Comparison of ENCODE assay signal across 8 mouse cellular contexts in genomic region chr4:116074145-116074675, GRCm38 (mm10). TPM values are rescaled to one million over a fixed set of nuclear protein-coding genes. Genes with fewer than 3 reads are reported as not detected.
DNase-seq lines count a peak whose midpoint lies in the region; ATAC-seq and TF ChIP-seq lines count a peak whose summit lies in the region.

No protein-coding gene starts in this region.

- no peaks in the 10 kb centered on the region for H3K27me3 ChIP-seq in lung, embryonic 14.5 days (ENCODE audit: insufficient read depth, low read length)
- no peaks in the 10 kb centered on the region for H3K27me3 ChIP-seq in liver, embryonic 12.5 days (replicated peaks)
- no peaks in the 10 kb centered on the region for H3K27me3 ChIP-seq in stomach, embryonic 14.5 days (ENCODE audit: control insufficient read depth, insufficient read depth, low read length)

- ATAC-seq in lung, embryonic 14.5 days (ENCODE audit: insufficient read depth) = no peak
- ATAC-seq in granulocyte monocyte progenitor cell, adult 5-6 weeks (replicated peaks; ENCODE audit: poor library complexity, severe bottlenecking) = 0 out of 2 replicates have a peak, but pooled peaks have one; percentile 10
- ATAC-seq in liver, embryonic 12.5 days = no peak
- no peak for ATAC-seq in stomach, embryonic 14.5 days (ENCODE audit: insufficient number of reproducible peaks, insufficient read depth, low FRiP score, low read depth)

- H3K36me3 ChIP-seq in lung, embryonic 14.5 days (ENCODE audit: insufficient read depth) = peaks cover 16% of the 10 kb centered on the region
- H3K36me3 ChIP-seq in liver, embryonic 12.5 days = peaks cover 31% of the 10 kb centered on the region
- H3K36me3 ChIP-seq in stomach, embryonic 14.5 days (ENCODE audit: control insufficient read depth, insufficient read depth, low read length) = peaks cover 11% of the 10 kb centered on the region

- peak overlapping the region; percentile 97 for H3K27ac ChIP-seq in lung, embryonic 14.5 days (ENCODE audit: low read depth)
- no peak overlapping the region; the same call in 1 of the 2 replicates for H3K27ac ChIP-seq in bone marrow, adult 2 months (ENCODE audit: control insufficient read depth, insufficient read depth, low read depth, low read length, poor library complexity)
- H3K27ac ChIP-seq in liver, embryonic 12.5 days = peak overlapping the region; percentile 97
- H3K27ac ChIP-seq in stomach, embryonic 14.5 days (ENCODE audit: low read length) = peak overlapping the region; percentile 98; the same call in 1 of the 2 replicates

- H3K9ac ChIP-seq in lung, embryonic 14.5 days = peak overlapping the region; percentile 98
- H3K9ac ChIP-seq in liver, embryonic 12.5 days = peak overlapping the region; percentile 99
- H3K9ac ChIP-seq in stomach, embryonic 14.5 days (replicated peaks; ENCODE audit: low read depth, low read length) = peak overlapping the region; percentile 97

- DNase-seq in lung, embryonic 14.5 days = peak; percentile 74
- no peak for DNase-seq in lung, adult 18-20 months
- DNase-seq in ovary, postnatal 10 days (ENCODE audit: low spot score) = no peak
- no peak for DNase-seq in gastrocnemius, adult 8-10 months (ENCODE audit: low spot score in 2 of 2)

- H3K4me2 ChIP-seq in lung, embryonic 14.5 days = peak overlapping the region; percentile 84
- peak overlapping the region; percentile 89 for H3K4me2 ChIP-seq in liver, embryonic 12.5 days
- H3K4me2 ChIP-seq in stomach, embryonic 14.5 days (replicated peaks; ENCODE audit: low read depth, low read length) = peak overlapping the region; percentile 60

- TF ChIP-seq CTCF in lung, embryonic 14.5 days (IDR thresholded peaks at IDR 0.05; ENCODE audit: low read depth) = peak; percentile 52
- no peak for TF ChIP-seq CTCF in bone marrow, adult 2 months (IDR thresholded peaks at IDR 0.05; ENCODE audit: control insufficient read depth, insufficient read depth, low read length)

- H3K4me3 ChIP-seq in lung, embryonic 14.5 days (ENCODE audit: low read depth, low read length) = peak overlapping the region; percentile 97
- peak overlapping the region; percentile 83 for H3K4me3 ChIP-seq in bone marrow, adult 2 months (replicated peaks; ENCODE audit: control insufficient read depth, low read depth, low read length)
- peak overlapping the region; percentile 96 for H3K4me3 ChIP-seq in liver, embryonic 12.5 days
- peak overlapping the region; percentile 85 for H3K4me3 ChIP-seq in stomach, embryonic 14.5 days (ENCODE audit: low read depth, low read length)

- TF ChIP-seq POLR2A in bone marrow, adult 2 months (IDR thresholded peaks at IDR 0.05; ENCODE audit: borderline replicate concordance, control insufficient read depth, low read depth, low read length) = no peak

- WGBS in lung, embryonic 14.5 days = 1% methylated on average over 8 of the region's 8 CpGs
- under 1% methylated on average over 8 of the region's 8 CpGs for WGBS in bone marrow, adult 2 months
- WGBS in liver, embryonic 12.5 days (ENCODE audit: insufficient replicate concordance) = 2% methylated on average over 8 of the region's 8 CpGs
- WGBS in stomach, embryonic 14.5 days = 1% methylated on average over 8 of the region's 8 CpGs

- H3K9me3 ChIP-seq in lung, embryonic 14.5 days (ENCODE audit: low read depth, low read length) = no peaks in the 10 kb centered on the region
- H3K9me3 ChIP-seq in liver, embryonic 12.5 days (replicated peaks) = no peaks in the 10 kb centered on the region
- H3K9me3 ChIP-seq in stomach, embryonic 14.5 days (ENCODE audit: control insufficient read depth, low read depth, low read length) = no peaks in the 10 kb centered on the region

- peaks cover 17% of the 10 kb centered on the region for H3K4me1 ChIP-seq in lung, embryonic 14.5 days (ENCODE audit: insufficient read depth)
- H3K4me1 ChIP-seq in bone marrow, adult 2 months (ENCODE audit: control insufficient read depth, insufficient read depth, low read length) = no peaks in the 10 kb centered on the region; the same call in 1 of the 2 replicates
- peaks cover 48% of the 10 kb centered on the region for H3K4me1 ChIP-seq in liver, embryonic 12.5 days
- H3K4me1 ChIP-seq in stomach, embryonic 14.5 days (ENCODE audit: control insufficient read depth, insufficient read depth, low read length) = peaks cover 21% of the 10 kb centered on the region

RNA-seq across cellular contexts. Expression of gene Uqcrh, which starts 0.7 kb away (rescaled TPM):
- 466 and 476 TPM in 2 replicates for polyA plus RNA-seq in lung, embryonic 14.5 days (2014; fragmentation: Nextera tagmentation; extraction: Ambion mirVana)
- polyA plus RNA-seq in bone marrow, adult 2 months (2011; ENCODE audit: insufficient read depth, insufficient read length, low replicate concordance, missing spikeins) = 449 and 551 TPM in 2 replicates
- 723 and 784 TPM in 2 replicates for total RNA-seq in granulocyte monocyte progenitor cell, adult 5-6 weeks (2014; fragmentation: Nextera tagmentation)
- total RNA-seq in granulocyte monocyte progenitor cell, adult 5-6 weeks (2017) = 360 and 561 TPM in 2 replicates
- polyA plus RNA-seq in liver, embryonic 12.5 days (2016; fragmentation: Nextera tagmentation; extraction: Ambion mirVana) = 326 and 344 TPM in 2 replicates
- polyA plus RNA-seq in stomach, embryonic 14.5 days (2014; fragmentation: Nextera tagmentation; extraction: Ambion mirVana) = 520 and 565 TPM in 2 replicates
- total RNA-seq in gastrocnemius, adult 8-10 months (2022) = 100 to 1,000 TPM; 732 to 881 (median 822) TPM

RNA-seq across cellular contexts. Expression of gene Lrrc41, which starts 0.9 kb away (rescaled TPM):
- 77.2 and 82.6 TPM in 2 replicates for polyA plus RNA-seq in lung, embryonic 14.5 days (2014; fragmentation: Nextera tagmentation; extraction: Ambion mirVana)
- polyA plus RNA-seq in bone marrow, adult 2 months (2011; ENCODE audit: insufficient read depth, insufficient read length, low replicate concordance, missing spikeins) = 8.2 and 11.4 TPM in 2 replicates
- 17.9 and 24.3 TPM in 2 replicates for total RNA-seq in granulocyte monocyte progenitor cell, adult 5-6 weeks (2014; fragmentation: Nextera tagmentation)
- 19.2 and 20.7 TPM in 2 replicates for total RNA-seq in granulocyte monocyte progenitor cell, adult 5-6 weeks (2017)
- polyA plus RNA-seq in liver, embryonic 12.5 days (2016; fragmentation: Nextera tagmentation; extraction: Ambion mirVana) = 42.2 and 43.7 TPM in 2 replicates
- polyA plus RNA-seq in stomach, embryonic 14.5 days (2014; fragmentation: Nextera tagmentation; extraction: Ambion mirVana) = 70.9 and 73.6 TPM in 2 replicates
- 10 to 100 TPM; 16.3 to 22.4 (median 18.6) TPM for total RNA-seq in gastrocnemius, adult 8-10 months (2022)

RNA-seq across cellular contexts. Expression of gene Nsun4, which starts 20.5 kb away (rescaled TPM):
- 21.9 and 24.5 TPM in 2 replicates for polyA plus RNA-seq in lung, embryonic 14.5 days (2014; fragmentation: Nextera tagmentation; extraction: Ambion mirVana)
- 5.8 and 13.0 TPM in 2 replicates for polyA plus RNA-seq in bone marrow, adult 2 months (2011; ENCODE audit: insufficient read depth, insufficient read length, low replicate concordance, missing spikeins)
- total RNA-seq in granulocyte monocyte progenitor cell, adult 5-6 weeks (2014; fragmentation: Nextera tagmentation) = 15.0 and 17.0 TPM in 2 replicates
- 7.4 and 14.6 TPM in 2 replicates for total RNA-seq in granulocyte monocyte progenitor cell, adult 5-6 weeks (2017)
- polyA plus RNA-seq in liver, embryonic 12.5 days (2016; fragmentation: Nextera tagmentation; extraction: Ambion mirVana) = 10.7 and 11.4 TPM in 2 replicates
- polyA plus RNA-seq in stomach, embryonic 14.5 days (2014; fragmentation: Nextera tagmentation; extraction: Ambion mirVana) = 22.3 and 23.4 TPM in 2 replicates
- 10 to 100 TPM; 13.3 to 13.5 (median 13.4) TPM for total RNA-seq in gastrocnemius, adult 8-10 months (2022)

RNA-seq across cellular contexts. Expression of gene Rad54l, which starts 49.3 kb away (rescaled TPM):
- 35.9 and 43.2 TPM in 2 replicates for polyA plus RNA-seq in lung, embryonic 14.5 days (2014; fragmentation: Nextera tagmentation; extraction: Ambion mirVana)
- 22.4 and 25.9 TPM in 2 replicates for polyA plus RNA-seq in bone marrow, adult 2 months (2011; ENCODE audit: insufficient read depth, insufficient read length, low replicate concordance, missing spikeins)
- 37.5 and 43.3 TPM in 2 replicates for total RNA-seq in granulocyte monocyte progenitor cell, adult 5-6 weeks (2014; fragmentation: Nextera tagmentation)
- total RNA-seq in granulocyte monocyte progenitor cell, adult 5-6 weeks (2017) = 27.9 and 34.9 TPM in 2 replicates
- polyA plus RNA-seq in liver, embryonic 12.5 days (2016; fragmentation: Nextera tagmentation; extraction: Ambion mirVana) = 45.0 and 45.4 TPM in 2 replicates
- polyA plus RNA-seq in stomach, embryonic 14.5 days (2014; fragmentation: Nextera tagmentation; extraction: Ambion mirVana) = 30.9 and 31.0 TPM in 2 replicates
- under 1 TPM; 0.18 to 0.46 (median 0.27) TPM for total RNA-seq in gastrocnemius, adult 8-10 months (2022)

RNA-seq across cellular contexts. Expression of gene Pomgnt1, which starts 49.4 kb away (rescaled TPM):
- 63.3 and 66.5 TPM in 2 replicates for polyA plus RNA-seq in lung, embryonic 14.5 days (2014; fragmentation: Nextera tagmentation; extraction: Ambion mirVana)
- 6.8 and 14.5 TPM in 2 replicates for polyA plus RNA-seq in bone marrow, adult 2 months (2011; ENCODE audit: insufficient read depth, insufficient read length, low replicate concordance, missing spikeins)
- total RNA-seq in granulocyte monocyte progenitor cell, adult 5-6 weeks (2014; fragmentation: Nextera tagmentation) = 13.8 and 18.3 TPM in 2 replicates
- 17.1 and 17.5 TPM in 2 replicates for total RNA-seq in granulocyte monocyte progenitor cell, adult 5-6 weeks (2017)
- 23.8 and 24.2 TPM in 2 replicates for polyA plus RNA-seq in liver, embryonic 12.5 days (2016; fragmentation: Nextera tagmentation; extraction: Ambion mirVana)
- 56.5 and 61.7 TPM in 2 replicates for polyA plus RNA-seq in stomach, embryonic 14.5 days (2014; fragmentation: Nextera tagmentation; extraction: Ambion mirVana)
- total RNA-seq in gastrocnemius, adult 8-10 months (2022) = 10 to 100 TPM; 50.0 to 51.9 (median 50.8) TPM
